Mouse (Mus musculus) mouse trophoblast stem cell (cell line): ENCODE data around the gene Usp36.

Experiments
- in situ Hi-C, 2 experiments: fragments of 300-500 bp; cut with MseI, MboI; formaldehyde crosslinking; loops; 2 replicates in 1 of 2; 3 replicates in 1 of 2; pipeline ENCODE4 v1.15.1; 2025

Usp36 gene

GRCm38 (mm10) chr11:118225056-118225836 lies 64.8 kb downstream of the Usp36 start:
- in situ Hi-C loops: no loop called here

- in situ Hi-C loops: loop anchor here in 1 of 2 experiments (5.0 kb wide), 1 partner anchor 351 kb away; the partner anchor contains the start of gene Tha1
Observed at GRCm38 (mm10) chr11:118223416-118224067, 66.5 kb downstream of the Usp36 start.

- in situ Hi-C loops: loop anchor here in 1 of 2 experiments (5.0 kb wide), 1 partner anchor 351 kb away; the partner anchor contains the start of gene Tha1
Observed at GRCm38 (mm10) chr11:118222917-118223316, 67.1 kb downstream of the Usp36 start.

GRCm38 (mm10) chr11:118222351-118222885 lies 67.6 kb downstream of the Usp36 start:
- in situ Hi-C loops: loop anchor here in 1 of 2 experiments (5.0 kb wide), 1 partner anchor 350 kb away; the partner anchor contains the start of gene Tha1

GRCm38 (mm10) chr11:118220561-118221262 lies 69.3 kb downstream of the Usp36 start:
- in situ Hi-C loops: loop anchor here in 1 of 2 experiments (5.0 kb wide), 1 partner anchor 348 kb away; the partner anchor contains the start of gene Tha1

GRCm38 (mm10) chr11:118219066-118219465 lies 71.0 kb downstream of the Usp36 start:
- in situ Hi-C loops: loop anchor here in 1 of 2 experiments (5.0 kb wide), 1 partner anchor 117 kb away; no protein-coding TSS in a partner anchor

GRCm38 (mm10) chr11:118216468-118216867 lies 73.6 kb downstream of the Usp36 start:
- in situ Hi-C loops: loop anchor here in 1 of 2 experiments (5.0 kb wide), 1 partner anchor 114 kb away; no protein-coding TSS in a partner anchor

- in situ Hi-C loops: loop anchor here in 1 of 2 experiments (5.0 kb wide), 1 partner anchor 114 kb away; no protein-coding TSS in a partner anchor
Observed at GRCm38 (mm10) chr11:118215928-118216458, 74.1 kb downstream of the Usp36 start.

- in situ Hi-C loops: no loop called here
Observed at GRCm38 (mm10) chr11:118212636-118213112, 77.4 kb downstream of the Usp36 start.

GRCm38 (mm10) chr11:118211749-118212635 lies 78.1 kb downstream of the Usp36 start:
- in situ Hi-C loops: no loop called here

- in situ Hi-C loops: no loop called here
Observed at GRCm38 (mm10) chr11:118210962-118211361, 79.1 kb downstream of the Usp36 start.

- in situ Hi-C loops: no loop called here
Observed at GRCm38 (mm10) chr11:118210116-118210515, 79.9 kb downstream of the Usp36 start.
